Mouse (Mus musculus): ENCODE data around the gene Sgsm2.
A peak's percentile ranks its signal among the peaks of the same experiment; 100 is the strongest.

The Sgsm2 gene

GRCm38 (mm10) chr11:74828965-74829550 lies 67.8 kb downstream of the Sgsm2 start:
- DNase-seq (ENCODE audit: low spot score), result no peak

- no peak for DNase-seq (ENCODE audit: low spot score)
Measured at GRCm38 (mm10) chr11:74828404-74828931, 68.4 kb downstream of the Sgsm2 start.

- no peak for DNase-seq (ENCODE audit: low spot score)
Measured at GRCm38 (mm10) chr11:74827791-74828403, 69.0 kb downstream of the Sgsm2 start.

- no peak for DNase-seq (ENCODE audit: low spot score)
Measured at GRCm38 (mm10) chr11:74826702-74827101, 70.2 kb downstream of the Sgsm2 start.

- no peak for DNase-seq (ENCODE audit: low spot score)
Measured at GRCm38 (mm10) chr11:74826151-74826550, 70.7 kb downstream of the Sgsm2 start.

- DNase-seq (ENCODE audit: low spot score), result no peak
Measured at GRCm38 (mm10) chr11:74822746-74823440, 74.0 kb downstream of the Sgsm2 start.

GRCm38 (mm10) chr11:74821463-74821862 lies 75.4 kb downstream of the Sgsm2 start:
- DNase-seq (ENCODE audit: low spot score), result peak; percentile 52

GRCm38 (mm10) chr11:74820921-74821320 lies 75.9 kb downstream of the Sgsm2 start:
- DNase-seq (ENCODE audit: low spot score), result no peak

GRCm38 (mm10) chr11:74815795-74816194 lies 81.1 kb downstream of the Sgsm2 start:
- DNase-seq (ENCODE audit: low spot score), result no peak

- DNase-seq (ENCODE audit: low spot score), result no peak
Measured at GRCm38 (mm10) chr11:74811538-74811937, 85.3 kb downstream of the Sgsm2 start.

GRCm38 (mm10) chr11:74811027-74811426 lies 85.8 kb downstream of the Sgsm2 start:
- DNase-seq (ENCODE audit: low spot score), result peak; percentile 44

GRCm38 (mm10) chr11:74810134-74810533 lies 86.7 kb downstream of the Sgsm2 start:
- DNase-seq (ENCODE audit: low spot score), result no peak

- no peak for DNase-seq (ENCODE audit: low spot score)
Measured at GRCm38 (mm10) chr11:74808251-74808853, 88.5 kb downstream of the Sgsm2 start.

- DNase-seq (ENCODE audit: low spot score), result no peak
Measured at GRCm38 (mm10) chr11:74807246-74807882, 89.5 kb downstream of the Sgsm2 start.

GRCm38 (mm10) chr11:74804081-74804627 lies 92.7 kb downstream of the Sgsm2 start:
- DNase-seq (ENCODE audit: low spot score), result no peak

- no peak for DNase-seq (ENCODE audit: low spot score)
Measured at GRCm38 (mm10) chr11:74800658-74801057, 96.2 kb downstream of the Sgsm2 start.
